Comparison of ENCODE assay signal across 32 mouse cellular contexts in genomic region chr2:68269646-68270045, GRCm38 (mm10).
"Had no signal": no experiment of that assay in that cellular context is flagged by ENCODE, and none has a peak within 500 bp of the region (broad histone marks: within the 10 kb centered on the region; RNA-seq: fewer than 3 reads in every experiment).

No protein-coding gene starts in this region.

- H3K36me3 ChIP-seq: intestine, embryonic 15.5 days had no signal

- ATAC-seq: hindbrain, embryonic 16.5 days; hindbrain, postnatal 0 days; inflammation-experienced regulatory T-cells, adult 6 months; intestine, embryonic 15.5 days; intestine, embryonic 16.5 days; intestine, postnatal 0 days had no signal

- H3K4me2 ChIP-seq: heart, embryonic 11.5 days; heart, embryonic 13.5 days; heart, embryonic 15.5 days; hindbrain, embryonic 12.5 days; hindbrain, embryonic 13.5 days; hindbrain, embryonic 14.5 days; hindbrain, embryonic 15.5 days; intestine, embryonic 15.5 days; kidney, embryonic 15.5 days had no signal

- H3K9ac ChIP-seq: heart, embryonic 13.5 days; heart, embryonic 15.5 days; hindbrain, embryonic 12.5 days; hindbrain, embryonic 13.5 days; hindbrain, embryonic 14.5 days; hindbrain, embryonic 15.5 days; intestine, embryonic 15.5 days; kidney, embryonic 15.5 days had no signal

- H3K9me3 ChIP-seq: heart, embryonic 10.5 days; heart, embryonic 13.5 days; heart, embryonic 15.5 days; hindbrain, embryonic 10.5 days; hindbrain, embryonic 12.5 days; hindbrain, embryonic 13.5 days; hindbrain, embryonic 15.5 days; intestine, embryonic 15.5 days; kidney, embryonic 15.5 days had no signal

- H3K27ac ChIP-seq: heart, embryonic 10.5 days; heart, embryonic 13.5 days; heart, embryonic 15.5 days; hindbrain, embryonic 10.5 days; hindbrain, embryonic 12.5 days; hindbrain, embryonic 13.5 days; hindbrain, embryonic 14.5 days; hindbrain, embryonic 15.5 days; hindbrain, postnatal 0 days; intestine, embryonic 15.5 days; kidney, embryonic 15.5 days; kidney, postnatal 0 days; layer of hippocampus, adult 2 months; left cerebral cortex, adult 2 months had no signal

- H3K4me1 ChIP-seq: heart, embryonic 10.5 days; hindbrain, embryonic 12.5 days; hindbrain, embryonic 13.5 days; hindbrain, embryonic 15.5 days; intestine, embryonic 15.5 days had no signal

- H3K27me3 ChIP-seq: heart, embryonic 13.5 days; heart, embryonic 15.5 days; hindbrain, embryonic 12.5 days; hindbrain, embryonic 13.5 days; hindbrain, embryonic 15.5 days; intestine, embryonic 15.5 days; kidney, embryonic 15.5 days had no signal

- H3K4me3 ChIP-seq: heart, embryonic 10.5 days; heart, embryonic 13.5 days; heart, embryonic 15.5 days; hindbrain, embryonic 10.5 days; hindbrain, embryonic 12.5 days; hindbrain, embryonic 13.5 days; hindbrain, embryonic 15.5 days; intestine, embryonic 15.5 days; kidney, embryonic 15.5 days; layer of hippocampus, adult 2 months; left cerebral cortex, adult 2 months had no signal

- DNase-seq: heart, postnatal 36 days; kidney, adult 11 months; kidney, adult 18-20 months; kidney, adult 2 months; kidney, adult 8-10 months; kidney, adult 9 months; kidney, postnatal 10 days; kidney, postnatal 14 days; kidney, postnatal 25 days; kidney, postnatal 36 days; kidney, postnatal 4 days; layer of hippocampus, adult 9-11 months; layer of hippocampus, postnatal 36 days had no signal
